Mouse (Mus musculus) testis, adult 2 months (tissue): Measurements from ENCODE around the gene Maml3.

ENCODE experiments used
- CTCF ChIP-seq: fragments of 200-500 bp; IDR thresholded peaks from 2 replicates; pipeline ENCODE4 v1.5.1; 2012; ENCODE audit warnings: low read depth, mild to moderate bottlenecking, inconsistent platforms, low read length, moderate library complexity; ENCODE audit not compliant: control insufficient read depth, insufficient read depth, insufficient replicate concordance
- POLR2A ChIP-seq: fragments of 200-500 bp; IDR thresholded peaks from 2 replicates; pipeline ENCODE4 v1.6.1; 2012; ENCODE audit warnings: low read depth, mild to moderate bottlenecking, inconsistent platforms, low read length, moderate library complexity; ENCODE audit not compliant: control insufficient read depth

DNA sequence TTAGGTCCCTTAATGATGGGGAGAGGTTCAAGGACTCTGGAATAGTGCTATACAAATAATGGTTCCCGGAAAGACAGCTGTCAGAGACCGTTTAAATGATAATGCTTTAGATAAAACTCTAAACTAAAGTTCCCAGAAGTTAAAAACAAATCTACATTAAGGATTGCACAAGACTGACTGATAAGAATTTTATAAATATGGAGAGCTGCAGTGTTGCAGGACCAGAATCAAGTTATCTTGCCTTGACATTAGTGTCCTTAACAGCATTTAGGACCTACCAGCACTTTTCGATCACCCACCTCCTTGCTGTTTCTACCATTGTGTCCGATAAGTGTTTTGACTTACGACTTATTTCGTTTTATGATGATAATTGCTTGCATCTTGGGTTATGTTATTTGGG, 466.6 kb downstream of the Maml3 start:
- TF ChIP-seq CTCF (no peak), POLR2A (no peak)
